Mouse (Mus musculus) liver, adult 2 months (tissue): ENCODE data around the gene Sfxn5. TPM values are rescaled to one million over a fixed set of nuclear protein-coding genes. Genes with fewer than 3 reads are reported as not detected.
A peak's percentile ranks its signal among the peaks of the same experiment; 100 is the strongest.

ENCODE experiments used
- DNase-seq: peaks from one replicate; pipeline ENCODE4 v3.0.0-alpha.2; 2011; ENCODE audit warnings: low read depth, low spot score; ENCODE audit errors: extremely low read depth
- H3K27ac ChIP-seq: fragments of 200-500 bp; replicated peaks from 2 replicates; pipeline ENCODE4 v1.5.1; 2012; ENCODE audit warnings: low read depth, mild to moderate bottlenecking, control low read depth, inconsistent platforms, low read length; ENCODE audit not compliant: insufficient read depth
- H3K27me3 ChIP-seq: fragments of 200-500 bp; 2 replicates; pipeline ENCODE4 v1.6.1; 2012; ENCODE audit warnings: mild to moderate bottlenecking, moderate library complexity, low read length, inconsistent platforms; ENCODE audit not compliant: control insufficient read depth, insufficient read depth
- H3K36me3 ChIP-seq: fragments of 200-500 bp; 2 replicates; pipeline ENCODE4 v1.6.1; 2012; ENCODE audit warnings: low read length, inconsistent platforms; ENCODE audit not compliant: control insufficient read depth, insufficient read depth
- H3K4me1 ChIP-seq: fragments of 200-500 bp; 2 replicates; pipeline ENCODE4 v1.6.1; 2011; ENCODE audit warnings: low read length; ENCODE audit not compliant: control insufficient read depth, insufficient read depth
- H3K4me3 ChIP-seq: fragments of 200-500 bp; 2 replicates; pipeline ENCODE4 v1.5.1; 2011; ENCODE audit warnings: low read depth, mild to moderate bottlenecking, control low read depth, low read length, moderate library complexity; ENCODE audit not compliant: insufficient read depth
- H3K79me2 ChIP-seq: fragments of 200-500 bp; 2 replicates; pipeline ENCODE4 v1.6.1; 2012; ENCODE audit warnings: inconsistent platforms, mild to moderate bottlenecking, low read length, moderate library complexity; ENCODE audit not compliant: control insufficient read depth, insufficient read depth
- H3K9ac ChIP-seq: fragments of 200-500 bp; 2 replicates; pipeline ENCODE4 v1.6.1; 2012; ENCODE audit warnings: low read depth, mild to moderate bottlenecking, control low read depth, inconsistent platforms, low read length
- CTCF ChIP-seq: fragments of 200-500 bp; IDR thresholded peaks from 2 replicates; pipeline ENCODE4 v1.5.1; 2011; ENCODE audit warnings: low read depth, low read length, control low read depth
- POLR2A ChIP-seq: fragments of 200-500 bp; IDR thresholded peaks from 2 replicates; pipeline ENCODE4 v1.6.1; 2011; ENCODE audit warnings: low read length, control low read depth; ENCODE audit not compliant: insufficient read depth; ENCODE audit errors: extremely low read depth
- WGBS: fragments of 180-500 bp; shearing (Covaris S2); methylation state at CpG from one replicate; pipeline ENCODE4 v1.1.7; 2018; 5-methylcytosine and 5-hydroxymethylcytosine counted together
- polyA plus RNA-seq: library from polyadenylated mRNA; depleted of rRNA; stranded (reverse); fragments of >200 nt; gene quantifications from 2 replicates; pipeline ENCODE4 v1.2.3, GENCODE M21; 2012
- total RNA-seq: library from RNA; depleted of rRNA; stranded (reverse); fragments of >200 nt; gene quantifications from 2 replicates; pipeline ENCODE4 v1.2.3, GENCODE M21; 2014

The Sfxn5 gene
- total and polyA plus RNA-seq, 2 experiments: 23.4 to 23.6 TPM

- Histone ChIP-seq H3K27ac (no peak overlapping the region), H3K4me3 (no peak overlapping the region), H3K36me3 (no peaks in the 10 kb centered on the region), H3K4me1 (no peaks in the 10 kb centered on the region), H3K9ac (no peak overlapping the region), H3K79me2 (no peaks in the 10 kb centered on the region), H3K27me3 (no peaks in the 10 kb centered on the region)
- DNase-seq: no peak
- TF ChIP-seq CTCF (no peak), POLR2A (no peak)
- 78% methylated on average over 3 of the region's 3 CpGs for WGBS
These were observed 20.5 kb upstream of the Sfxn5 start for GRCm38 (mm10) chr6:85353706-85354105.

- no peaks in the 10 kb centered on the region for H3K36me3 ChIP-seq
- H3K27me3 ChIP-seq: no peaks in the 10 kb centered on the region
- no peak for TF ChIP-seq POLR2A
- no peak for TF ChIP-seq CTCF
- DNase-seq: no peak
- H3K4me3 ChIP-seq: no peak overlapping the region
- no peak overlapping the region for H3K27ac ChIP-seq
- H3K79me2 ChIP-seq: no peaks in the 10 kb centered on the region
- no peak overlapping the region for H3K9ac ChIP-seq
- no peaks in the 10 kb centered on the region for H3K4me1 ChIP-seq
- 89% methylated on average over 1 of the region's 1 CpGs for WGBS
These were observed 16.9 kb upstream of the Sfxn5 start for GRCm38 (mm10) chr6:85350157-85350556.

GRCm38 (mm10) chr6:85349246-85349645 is 16.0 kb upstream of the Sfxn5 start:
- Histone ChIP-seq H3K79me2 (no peaks in the 10 kb centered on the region), H3K27ac (no peak overlapping the region), H3K9ac (no peak overlapping the region), H3K4me3 (no peak overlapping the region), H3K36me3 (no peaks in the 10 kb centered on the region), H3K4me1 (no peaks in the 10 kb centered on the region), H3K27me3 (no peaks in the 10 kb centered on the region)
- TF ChIP-seq CTCF (no peak), POLR2A (no peak)
- WGBS: 88% methylated on average over 7 of the region's 7 CpGs
- no peak for DNase-seq

- peaks cover 2% of the 10 kb centered on the region; the same call in 1 of the 2 replicates for H3K4me1 ChIP-seq
- 92% methylated on average over 11 of the region's 11 CpGs for WGBS
- no peak overlapping the region for H3K27ac ChIP-seq
- TF ChIP-seq CTCF (no peak), POLR2A (no peak)
- H3K36me3 ChIP-seq: no peaks in the 10 kb centered on the region
- no peak overlapping the region for H3K9ac ChIP-seq
- H3K4me3 ChIP-seq: no peak overlapping the region
- H3K79me2 ChIP-seq: no peaks in the 10 kb centered on the region
- DNase-seq: no peak
- no peaks in the 10 kb centered on the region for H3K27me3 ChIP-seq
These were observed 14.9 kb upstream of the Sfxn5 start for GRCm38 (mm10) chr6:85348133-85348532.

GRCm38 (mm10) chr6:85346028-85346634 is 12.9 kb upstream of the Sfxn5 start:
- TF ChIP-seq CTCF: peak; percentile 81
- no peak for TF ChIP-seq POLR2A
- H3K36me3 ChIP-seq: no peaks in the 10 kb centered on the region
- peaks cover 2% of the 10 kb centered on the region; the same call in 1 of the 2 replicates for H3K4me1 ChIP-seq
- no peaks in the 10 kb centered on the region for H3K79me2 ChIP-seq
- H3K27me3 ChIP-seq: no peaks in the 10 kb centered on the region
- H3K4me3 ChIP-seq: no peak overlapping the region
- no peak overlapping the region for H3K9ac ChIP-seq
- DNase-seq: peak; percentile 77
- whole genome bisulfite sequencing: 41% methylated on average over 6 of the region's 6 CpGs
- H3K27ac ChIP-seq: no peak overlapping the region

- Histone ChIP-seq H3K4me1 (peaks cover 2% of the 10 kb centered on the region; the same call in 1 of the 2 replicates), H3K4me3 (no peak overlapping the region), H3K79me2 (no peaks in the 10 kb centered on the region), H3K27ac (no peak overlapping the region), H3K36me3 (no peaks in the 10 kb centered on the region), H3K27me3 (no peaks in the 10 kb centered on the region), H3K9ac (no peak overlapping the region)
- no peak for DNase-seq
- no peak for TF ChIP-seq CTCF
These were observed 11.7 kb upstream of the Sfxn5 start for GRCm38 (mm10) chr6:85344929-85345328.
